Mouse (Mus musculus) embryonic fibroblast, embryonic 13.5 days (primary cell): ENCODE data around the gene Cherp.

Experiments used
- CTCF ChIP-seq: IDR thresholded peaks from 2 replicates; pipeline ENCODE4 v1.5.1; 2011; ENCODE audit warnings: mild to moderate bottlenecking, control low read depth, low read length, moderate library complexity, borderline replicate concordance; ENCODE audit not compliant: insufficient read depth
- POLR2A ChIP-seq: IDR thresholded peaks from 2 replicates; pipeline ENCODE4 v1.6.1; 2011; ENCODE audit warnings: low read depth, mild to moderate bottlenecking, control low read depth, low read length, moderate library complexity

DNA sequence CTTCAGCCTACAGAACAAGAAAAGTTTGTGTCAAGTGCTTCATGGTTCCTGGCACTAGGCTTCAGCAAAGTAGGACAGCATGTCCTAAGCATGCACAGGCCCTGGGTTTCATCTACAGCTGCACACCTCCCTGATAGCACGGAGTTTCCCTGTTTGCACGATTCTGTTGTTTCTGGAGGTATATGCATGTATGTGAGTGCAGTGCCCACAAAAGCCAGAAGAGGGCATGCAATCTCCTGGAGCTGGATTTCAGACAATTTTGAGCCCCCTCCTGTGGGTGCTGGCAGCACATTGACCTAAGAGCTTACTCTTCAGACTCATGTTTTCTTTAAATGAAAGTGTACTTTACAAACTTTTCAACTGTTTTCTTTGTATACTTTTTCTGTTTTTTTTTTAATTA, 21.1 kb downstream of the Cherp start:
- TF ChIP-seq CTCF (no peak), POLR2A (no peak)
